Mouse (Mus musculus) cerebellum, adult 2 months (tissue): ENCODE measurements around the gene Rsg1.

Experiments used
- CTCF ChIP-seq: fragments of 200-500 bp; IDR thresholded peaks from 2 replicates; pipeline ENCODE4 v1.5.1; 2011; ENCODE audit warnings: low read depth, mild to moderate bottlenecking, control low read depth, low read length, moderate library complexity, borderline replicate concordance; ENCODE audit not compliant: insufficient read depth
- POLR2A ChIP-seq: fragments of 200-500 bp; IDR thresholded peaks from 2 replicates; pipeline ENCODE4 v1.6.1; 2011; ENCODE audit warnings: low read length, control low read depth, borderline replicate concordance; ENCODE audit not compliant: insufficient read depth

- TF ChIP-seq POLR2A (no peak), CTCF (no peak)
These were observed 57.5 kb downstream of the Rsg1 start for GRCm38 (mm10) chr4:141271228-141271627.
